Mouse (Mus musculus): ENCODE measurements around the gene Sos1.
"Not testable (repeated sequence)": the region's sequence is repeated elsewhere in the genome, so short reads cannot be mapped to it uniquely, and the experiment has no call there.

The Sos1 gene

GRCm38 (mm10) chr17:80493891-80494290 is 13.6 kb upstream of the Sos1 start:
- DNase-seq (ENCODE audit: low spot score) = no peak

- DNase-seq (ENCODE audit: low spot score) = no peak
Observed at GRCm38 (mm10) chr17:80492811-80493210, 12.6 kb upstream of the Sos1 start.

- DNase-seq (ENCODE audit: low spot score) = no peak
Observed at GRCm38 (mm10) chr17:80492274-80492673, 12.0 kb upstream of the Sos1 start.

- no peak for DNase-seq (ENCODE audit: low spot score)
Observed at GRCm38 (mm10) chr17:80490166-80490565, 9.9 kb upstream of the Sos1 start.

- no peak for DNase-seq (ENCODE audit: low spot score)
Observed at GRCm38 (mm10) chr17:80488918-80489317, 8.7 kb upstream of the Sos1 start.

GRCm38 (mm10) chr17:80485160-80485559 is 4.9 kb upstream of the Sos1 start:
- DNase-seq (ENCODE audit: low spot score) = no peak

- DNase-seq (ENCODE audit: low spot score) = no peak
Observed at GRCm38 (mm10) chr17:80480855-80481224, 587 bp upstream of the Sos1 start.

- DNase-seq (ENCODE audit: low spot score) = peak; percentile 55
Observed at GRCm38 (mm10) chr17:80479295-80480030, 790 bp downstream of the Sos1 start.

GRCm38 (mm10) chr17:80477679-80478078 is 2.6 kb downstream of the Sos1 start:
- no peak for DNase-seq (ENCODE audit: low spot score)

- no peak for DNase-seq (ENCODE audit: low spot score)
Observed at GRCm38 (mm10) chr17:80476496-80476895, 3.8 kb downstream of the Sos1 start.

GRCm38 (mm10) chr17:80471056-80471802 is 9.0 kb downstream of the Sos1 start:
- DNase-seq (ENCODE audit: low spot score) = no peak

- not testable (repeated sequence) for DNase-seq (ENCODE audit: low spot score)
Observed at GRCm38 (mm10) chr17:80468417-80468894, 11.8 kb downstream of the Sos1 start.

GRCm38 (mm10) chr17:80460258-80460657 is 20.0 kb downstream of the Sos1 start:
- no peak for DNase-seq (ENCODE audit: low spot score)

GRCm38 (mm10) chr17:80455648-80456047 is 24.6 kb downstream of the Sos1 start:
- no peak for DNase-seq (ENCODE audit: low spot score)

- DNase-seq (ENCODE audit: low spot score) = no peak
Observed at GRCm38 (mm10) chr17:80450426-80451030, 29.7 kb downstream of the Sos1 start.

GRCm38 (mm10) chr17:80446470-80446869 is 33.8 kb downstream of the Sos1 start:
- DNase-seq (ENCODE audit: low spot score) = no peak

GRCm38 (mm10) chr17:80445433-80445832 is 34.8 kb downstream of the Sos1 start:
- no peak for DNase-seq (ENCODE audit: low spot score)

GRCm38 (mm10) chr17:80435680-80436079 is 44.6 kb downstream of the Sos1 start:
- no peak for DNase-seq (ENCODE audit: low spot score)

GRCm38 (mm10) chr17:80434430-80434829 is 45.8 kb downstream of the Sos1 start:
- DNase-seq (ENCODE audit: low spot score) = no peak

GRCm38 (mm10) chr17:80431997-80432396 is 48.3 kb downstream of the Sos1 start:
- DNase-seq (ENCODE audit: low spot score) = no peak

- no peak for DNase-seq (ENCODE audit: low spot score)
Observed at GRCm38 (mm10) chr17:80427966-80428365, 52.3 kb downstream of the Sos1 start.

- no peak for DNase-seq (ENCODE audit: low spot score)
Observed at GRCm38 (mm10) chr17:80426901-80427300, 53.4 kb downstream of the Sos1 start.

- DNase-seq (ENCODE audit: low spot score) = no peak
Observed at GRCm38 (mm10) chr17:80426171-80426570, 54.1 kb downstream of the Sos1 start.
